Mouse (Mus musculus): ENCODE data around the gene Susd4. TPM values are rescaled to one million over a fixed set of nuclear protein-coding genes. Genes with fewer than 3 reads are reported as not detected.
A peak's percentile ranks its signal among the peaks of the same experiment; 100 is the strongest.

The Susd4 gene
- polyA plus RNA-seq, 1 experiment, result 138 TPM

GRCm38 (mm10) chr1:182784784-182785183 lies 21.1 kb downstream of the Susd4 start:
- DNase-seq (ENCODE audit: extremely low spot score in 1 of 2, low spot score in 1 of 2), result no peak

- no peak for DNase-seq (ENCODE audit: extremely low spot score in 1 of 2, low spot score in 1 of 2)
These were observed 21.8 kb downstream of the Susd4 start for GRCm38 (mm10) chr1:182785504-182785903.

GRCm38 (mm10) chr1:182787030-182787429 lies 23.4 kb downstream of the Susd4 start:
- no peak for DNase-seq (ENCODE audit: extremely low spot score in 1 of 2, low spot score in 1 of 2)

- DNase-seq (ENCODE audit: extremely low spot score in 1 of 2, low spot score in 1 of 2), result no peak
These were observed 25.2 kb downstream of the Susd4 start for GRCm38 (mm10) chr1:182788896-182789295.

- DNase-seq (ENCODE audit: extremely low spot score in 1 of 2, low spot score in 1 of 2), result peak; percentile 76 to 80
These were observed 28.9 kb downstream of the Susd4 start for GRCm38 (mm10) chr1:182792521-182793071.

- peak; percentile 75 to 76 for DNase-seq (ENCODE audit: extremely low spot score in 1 of 2, low spot score in 1 of 2)
These were observed 30.6 kb downstream of the Susd4 start for GRCm38 (mm10) chr1:182794221-182794620.

GRCm38 (mm10) chr1:182794628-182795027 lies 31.0 kb downstream of the Susd4 start:
- peak; percentile 80 to 82 for DNase-seq (ENCODE audit: extremely low spot score in 1 of 2, low spot score in 1 of 2)

- DNase-seq (ENCODE audit: extremely low spot score in 1 of 2, low spot score in 1 of 2), result peak; percentile 44 to 66
These were observed 33.4 kb downstream of the Susd4 start for GRCm38 (mm10) chr1:182797048-182797447.

GRCm38 (mm10) chr1:182801590-182801989 lies 37.9 kb downstream of the Susd4 start:
- no peak for DNase-seq (ENCODE audit: extremely low spot score in 1 of 2, low spot score in 1 of 2)

- no peak for DNase-seq (ENCODE audit: extremely low spot score in 1 of 2, low spot score in 1 of 2)
These were observed 39.2 kb downstream of the Susd4 start for GRCm38 (mm10) chr1:182802891-182803290.

- DNase-seq (ENCODE audit: extremely low spot score in 1 of 2, low spot score in 1 of 2), result peak in 1 of 2 experiments; percentile 37
These were observed 50.3 kb downstream of the Susd4 start for GRCm38 (mm10) chr1:182813991-182814390.

GRCm38 (mm10) chr1:182814566-182814965 lies 50.9 kb downstream of the Susd4 start:
- DNase-seq (ENCODE audit: extremely low spot score in 1 of 2, low spot score in 1 of 2), result no peak

GRCm38 (mm10) chr1:182817106-182817505 lies 53.4 kb downstream of the Susd4 start:
- DNase-seq (ENCODE audit: extremely low spot score in 1 of 2, low spot score in 1 of 2), result no peak

GRCm38 (mm10) chr1:182817624-182818023 lies 54.0 kb downstream of the Susd4 start:
- no peak for DNase-seq (ENCODE audit: extremely low spot score in 1 of 2, low spot score in 1 of 2)

GRCm38 (mm10) chr1:182818931-182819330 lies 55.3 kb downstream of the Susd4 start:
- no peak for DNase-seq (ENCODE audit: extremely low spot score in 1 of 2, low spot score in 1 of 2)

- peak in 1 of 2 experiments; percentile 38 for DNase-seq (ENCODE audit: extremely low spot score in 1 of 2, low spot score in 1 of 2)
These were observed 59.1 kb downstream of the Susd4 start for GRCm38 (mm10) chr1:182822729-182823128.

- DNase-seq (ENCODE audit: extremely low spot score in 1 of 2, low spot score in 1 of 2), result peak; percentile 22 to 61
These were observed 60.2 kb downstream of the Susd4 start for GRCm38 (mm10) chr1:182823723-182824421.

GRCm38 (mm10) chr1:182826557-182826956 lies 62.9 kb downstream of the Susd4 start:
- DNase-seq (ENCODE audit: extremely low spot score in 1 of 2, low spot score in 1 of 2), result no peak

- peak in 1 of 2 experiments; percentile 33 for DNase-seq (ENCODE audit: extremely low spot score in 1 of 2, low spot score in 1 of 2)
These were observed 74.4 kb downstream of the Susd4 start for GRCm38 (mm10) chr1:182838061-182838460.

GRCm38 (mm10) chr1:182839332-182839929 lies 75.8 kb downstream of the Susd4 start:
- DNase-seq (ENCODE audit: extremely low spot score in 1 of 2, low spot score in 1 of 2), result no peak

- DNase-seq (ENCODE audit: extremely low spot score in 1 of 2, low spot score in 1 of 2), result no peak
These were observed 76.4 kb downstream of the Susd4 start for GRCm38 (mm10) chr1:182840011-182840410.

GRCm38 (mm10) chr1:182840606-182841005 lies 76.9 kb downstream of the Susd4 start:
- no peak for DNase-seq (ENCODE audit: extremely low spot score in 1 of 2, low spot score in 1 of 2)
